Mouse (Mus musculus) stomach, embryonic 16.5 days (tissue): ENCODE results near the gene Cmtm2b. TPM values are rescaled to one million over a fixed set of nuclear protein-coding genes. Genes with fewer than 3 reads are reported as not detected.

Source experiments
- polyA plus RNA-seq: library from polyadenylated mRNA; unstranded; fragments of >200 nt; fragmentation: Nextera tagmentation; extraction: Ambion mirVana; gene quantifications from 2 replicates; pipeline ENCODE4 v1.2.1, GENCODE M21; 2015

The Cmtm2b gene
- polyA plus RNA-seq, 1 experiment from 2014 or later, result not detected

Other genes starting within 250 kb of the Cmtm2b start
- 25.1 TPM in 2 replicates for gene Cdh5, start 220.6 kb upstream of the Cmtm2b start, polyA plus RNA-seq
- gene Bean1, start 151.8 kb upstream of the Cmtm2b start, polyA plus RNA-seq, result 1.1 and 1.2 TPM in 2 replicates
- gene Tk2, start 73.7 kb upstream of the Cmtm2b start, polyA plus RNA-seq, result 15.1 and 16.5 TPM in 2 replicates
- gene Cklf, start 71.4 kb upstream of the Cmtm2b start, polyA plus RNA-seq, result 34.4 and 38.7 TPM in 2 replicates
- gene Cmtm2a, start 29.0 kb upstream of the Cmtm2b start, polyA plus RNA-seq, result not detected in 2 replicates
- gene Gm45711, start 12.1 kb upstream of the Cmtm2b start, polyA plus RNA-seq, result not detected in 2 replicates
- not detected in 2 replicates for gene Cmtm1, start 12.1 kb upstream of the Cmtm2b start, polyA plus RNA-seq
- not detected in 2 replicates for gene Gm11020, start 663 bp upstream of the Cmtm2b start, polyA plus RNA-seq
- 120 and 129 TPM in 2 replicates for gene Cmtm3, start 17.2 kb downstream of the Cmtm2b start, polyA plus RNA-seq
- 4.3 and 4.7 TPM in 2 replicates for gene Cmtm4, start 73.6 kb downstream of the Cmtm2b start, polyA plus RNA-seq
- gene Dync1li2, start 120.8 kb downstream of the Cmtm2b start, polyA plus RNA-seq, result 63.5 and 67.6 TPM in 2 replicates
- gene Terb1, start 187.7 kb downstream of the Cmtm2b start, polyA plus RNA-seq, result 0.14 and 0.20 TPM in 2 replicates
- 86.4 and 89.4 TPM in 2 replicates for gene Nae1, start 212.4 kb downstream of the Cmtm2b start, polyA plus RNA-seq
- 1.5 and 1.6 TPM in 2 replicates for gene Car7, start 212.5 kb downstream of the Cmtm2b start, polyA plus RNA-seq